Mouse (Mus musculus) inflammation-experienced regulatory T-cells, adult 6 months (primary cell): Measurements from ENCODE around the gene Gad2. TPM values are rescaled to one million over a fixed set of nuclear protein-coding genes. Genes with fewer than 3 reads are reported as not detected.
"Not testable (repeated sequence)": the region's sequence is repeated elsewhere in the genome, so short reads cannot be mapped to it uniquely, and the experiment has no call there.

Experiments used
- ATAC-seq: one replicate; pipeline ENCODE4 v1.8.0; 2017
- polyA plus RNA-seq, 3 experiments: library from polyadenylated mRNA; unstranded; fragments of 100-300 nt; shearing (Covaris generic); gene quantifications; one replicate each; pipeline ENCODE4 v1.2.1; 2017

Gene Gad2
- polyA plus RNA-seq: under 1 TPM in 1 of 3 experiments, not detected in 2; 0.08 TPM

DNA sequence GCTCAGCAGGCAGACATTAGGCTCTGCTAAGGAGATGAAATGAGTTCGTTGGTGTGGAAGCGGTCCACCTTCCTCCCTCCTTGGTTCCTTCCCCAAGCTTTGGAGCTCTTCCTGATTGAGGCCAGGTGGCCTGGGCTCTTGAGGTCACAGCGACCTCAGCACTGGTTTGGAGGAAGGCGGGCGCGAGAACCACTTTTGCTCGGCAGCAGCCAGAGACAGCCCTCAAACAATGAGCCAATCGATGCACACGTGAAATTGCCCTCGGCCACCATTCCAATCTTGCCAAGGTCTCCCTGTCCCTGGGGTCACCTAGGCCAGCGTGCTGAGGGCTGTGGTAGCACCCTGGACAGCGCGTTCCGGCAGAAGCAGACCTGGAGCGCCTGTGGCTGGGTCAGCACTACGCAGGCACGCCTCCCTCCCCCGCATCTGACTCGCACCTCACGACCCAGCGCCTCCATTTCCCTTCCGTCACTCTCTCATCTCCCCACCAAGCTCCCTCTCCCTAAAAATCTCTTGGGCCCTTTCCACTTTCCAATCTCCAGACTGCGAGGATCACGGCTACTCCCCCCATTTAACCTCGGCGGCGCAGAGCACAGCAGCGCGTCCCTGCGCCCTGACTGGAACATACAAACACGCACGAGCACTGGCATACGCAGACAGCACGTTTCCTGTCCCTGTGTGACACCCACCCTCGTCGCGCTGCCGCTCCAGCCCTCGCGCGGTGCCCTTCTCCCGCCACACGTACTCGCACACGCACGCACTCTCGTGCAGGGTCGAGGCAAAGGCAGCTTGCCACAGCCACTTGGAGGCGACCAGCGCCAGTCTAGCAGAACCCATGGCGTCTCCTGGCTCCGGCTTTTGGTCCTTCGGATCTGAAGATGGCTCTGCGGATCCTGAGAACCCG, at the start of gene Gad2:
Gene Gad2, plus strand, starts transcription at position 378 of the 904 bp plus-strand sequence.
- peak; percentile 56 for ATAC-seq

DNA sequence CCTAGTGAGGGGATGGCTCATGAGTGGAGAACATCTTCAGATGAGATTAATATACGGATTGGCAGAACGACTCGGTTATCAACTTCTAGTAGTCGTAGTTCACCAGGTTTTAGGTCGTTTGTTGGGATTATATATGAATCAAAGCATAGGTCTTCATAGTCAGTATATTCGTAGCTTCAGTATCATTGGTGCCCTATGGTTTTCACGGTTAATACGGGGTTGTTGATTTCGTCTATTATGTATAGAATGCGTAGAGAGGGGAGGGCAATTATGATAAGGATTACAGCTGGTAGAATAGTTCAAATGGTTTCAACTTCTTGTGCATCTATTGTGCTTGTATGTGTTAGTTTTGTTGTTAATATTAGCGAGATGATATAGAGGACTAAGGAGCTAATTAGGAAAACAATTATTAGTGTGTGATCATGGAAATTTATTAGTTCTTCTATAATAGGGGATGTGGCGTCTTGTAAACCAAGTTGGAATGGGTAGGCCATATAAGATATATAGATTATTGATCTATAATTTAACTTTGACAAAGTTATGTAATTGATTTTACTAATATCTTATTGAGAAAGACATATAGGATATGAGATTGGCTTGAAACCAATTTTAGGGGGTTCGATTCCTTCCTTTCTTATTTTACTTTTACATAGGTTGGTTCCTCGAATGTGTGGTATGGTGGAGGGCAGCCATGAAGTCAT, 34.4 kb upstream of the Gad2 start:
- peak; percentile 59 for ATAC-seq

DNA sequence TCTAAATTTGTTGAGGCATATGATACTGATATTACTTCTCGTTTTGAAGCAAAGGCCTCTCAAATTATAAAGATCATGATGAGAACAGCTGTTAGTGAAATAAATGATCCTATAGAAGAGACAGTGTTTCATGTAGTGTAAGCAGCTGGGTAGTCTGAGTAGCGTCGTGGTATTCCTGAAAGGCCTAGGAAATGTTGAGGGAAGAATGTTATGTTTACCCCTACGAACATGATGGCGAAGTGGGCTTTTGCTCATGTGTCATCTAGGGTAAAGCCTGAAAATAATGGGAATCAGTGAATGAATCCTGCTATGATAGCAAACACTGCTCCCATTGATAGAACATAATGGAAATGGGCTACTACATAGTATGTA, 33.8 kb upstream of the Gad2 start:
- not testable (repeated sequence) for ATAC-seq

DNA sequence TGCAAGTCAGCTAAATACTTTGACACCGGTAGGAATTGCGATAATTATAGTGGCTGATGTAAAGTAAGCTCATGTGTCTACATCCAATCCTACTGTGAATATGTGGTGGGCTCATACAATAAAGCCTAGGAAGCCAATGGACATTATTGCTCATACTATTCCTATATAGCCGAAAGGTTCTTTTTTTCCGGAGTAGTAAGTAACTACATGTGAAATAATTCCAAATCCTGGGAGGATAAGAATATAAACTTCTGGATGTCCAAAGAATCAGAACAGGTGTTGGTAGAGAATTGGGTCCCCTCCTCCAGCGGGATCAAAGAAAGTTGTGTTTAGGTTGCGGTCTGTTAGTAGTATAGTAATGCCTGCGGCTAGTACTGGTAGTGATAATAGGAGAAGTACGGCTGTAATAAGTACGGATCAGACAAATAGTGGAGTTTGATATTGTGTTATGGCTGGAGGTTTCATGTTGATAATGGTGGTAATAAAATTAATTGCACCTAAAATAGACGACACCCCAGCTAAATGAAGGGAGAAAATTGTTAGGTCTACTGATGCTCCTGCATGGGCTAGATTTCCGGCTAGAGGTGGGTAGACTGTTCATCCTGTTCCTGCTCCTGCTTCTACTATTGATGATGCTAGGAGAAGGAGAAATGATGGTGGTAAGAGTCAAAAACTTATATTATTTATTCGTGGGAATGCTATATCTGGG, 33.2 kb upstream of the Gad2 start:
- peak; percentile 57 for ATAC-seq

DNA sequence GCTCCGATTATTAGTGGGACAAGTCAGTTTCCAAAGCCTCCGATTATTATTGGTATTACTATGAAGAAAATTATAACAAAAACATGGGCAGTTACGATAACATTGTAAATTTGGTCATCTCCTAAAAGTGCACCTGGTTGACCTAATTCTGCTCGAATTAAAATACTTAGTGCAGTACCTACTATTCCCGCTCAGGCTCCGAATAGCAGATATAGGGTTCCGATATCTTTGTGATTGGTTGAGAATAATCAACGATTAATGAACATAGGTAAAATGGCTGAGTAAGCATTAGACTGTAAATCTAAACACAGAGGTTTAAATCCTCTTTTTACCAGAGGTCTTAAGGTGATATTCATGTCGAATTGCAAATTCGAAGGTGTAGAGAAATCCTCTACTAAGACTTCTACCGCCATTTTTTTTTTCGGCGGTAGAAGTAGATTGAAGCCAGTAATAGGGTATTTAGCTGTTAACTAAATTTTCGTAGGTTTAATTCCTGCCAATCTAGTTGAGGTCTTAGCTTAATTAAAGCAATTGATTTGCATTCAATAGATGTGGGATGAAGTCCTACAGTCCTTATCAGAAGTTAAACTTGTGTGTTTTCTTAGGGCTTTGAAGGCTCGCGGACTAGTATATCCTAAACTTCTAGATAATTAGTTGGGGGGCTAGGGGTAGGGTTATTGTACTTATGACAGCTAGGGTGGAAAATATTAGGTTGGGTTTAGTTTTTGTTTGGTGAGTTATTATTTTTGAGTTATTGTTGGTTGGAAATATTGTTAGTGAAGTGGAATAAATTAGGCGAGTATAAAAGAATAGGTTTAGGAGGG, 32.4 kb upstream of the Gad2 start:
- peak; percentile 68 for ATAC-seq

DNA sequence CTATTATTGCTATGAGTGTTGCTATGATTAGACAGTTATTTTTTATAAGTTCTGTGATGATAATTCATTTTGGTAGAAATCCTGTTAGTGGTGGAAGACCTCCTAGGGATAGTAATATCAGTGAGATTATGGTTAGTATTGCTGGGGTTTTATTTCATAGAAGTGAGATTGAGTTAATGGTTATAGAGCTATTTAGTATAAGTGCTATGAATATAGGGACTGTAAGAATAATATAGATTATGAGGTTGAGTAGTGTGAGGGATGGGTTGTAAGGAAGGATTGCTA, 31.9 kb upstream of the Gad2 start:
- no peak for ATAC-seq

DNA sequence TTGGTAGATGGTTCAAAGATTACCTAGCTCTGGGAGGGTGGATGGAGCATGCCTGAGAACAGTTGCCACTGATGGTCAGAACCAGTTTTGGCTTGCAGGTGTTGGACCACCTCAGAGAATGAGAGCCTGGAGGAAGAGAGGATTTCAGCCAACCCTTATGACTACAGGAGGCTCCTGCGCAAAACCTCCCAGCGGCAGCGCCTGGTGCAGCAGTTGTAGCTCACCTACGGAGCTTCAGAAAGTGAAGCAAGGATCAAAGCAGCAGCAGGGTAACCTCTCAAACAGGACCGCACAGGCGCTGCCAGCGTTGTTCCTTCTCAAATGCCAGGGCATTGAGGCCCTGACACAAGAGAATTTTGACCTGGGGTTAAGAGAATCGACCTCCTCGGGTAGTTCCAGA, 4.1 kb upstream of the Gad2 start:
- ATAC-seq: no peak

DNA sequence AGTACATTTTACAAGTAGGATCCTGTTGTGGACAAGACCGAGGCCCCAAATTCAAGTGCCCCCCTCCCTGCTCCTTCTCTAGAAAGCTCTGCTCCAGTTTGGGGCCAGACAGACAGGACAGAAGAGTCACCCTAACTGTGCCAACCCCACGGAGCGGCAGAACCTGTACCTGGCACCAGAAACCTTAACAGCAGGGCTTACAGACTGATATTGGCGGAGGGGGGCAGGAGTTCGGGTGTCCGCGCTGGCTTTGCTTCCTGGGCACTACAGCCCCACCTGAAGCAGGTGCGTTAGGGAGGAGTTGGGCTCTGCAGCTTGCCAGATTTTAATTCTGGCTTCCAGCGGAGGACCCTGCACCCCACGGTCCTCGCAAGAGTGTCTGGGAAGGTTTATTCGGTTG, 2.6 kb upstream of the Gad2 start:
- ATAC-seq: no peak

DNA sequence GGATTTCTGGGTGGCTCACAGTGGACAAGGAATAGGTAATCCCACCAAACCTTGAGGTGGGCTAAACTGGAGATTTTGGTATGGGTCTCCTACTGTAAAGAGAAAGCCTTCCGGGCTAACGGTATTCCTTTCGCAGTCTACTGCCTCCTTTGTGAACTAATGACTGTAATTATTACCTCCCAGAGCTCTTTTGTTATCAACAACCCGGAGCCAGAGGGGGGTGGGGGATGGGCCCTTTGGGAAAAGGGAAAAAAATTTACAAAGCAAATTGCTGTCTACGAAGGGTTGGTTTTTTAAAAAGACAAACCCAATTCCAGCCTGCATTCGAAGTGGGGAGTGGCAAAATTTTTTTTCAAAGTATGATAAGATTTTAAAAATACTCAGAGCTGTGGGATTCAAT, 2.0 kb upstream of the Gad2 start:
- no peak for ATAC-seq

DNA sequence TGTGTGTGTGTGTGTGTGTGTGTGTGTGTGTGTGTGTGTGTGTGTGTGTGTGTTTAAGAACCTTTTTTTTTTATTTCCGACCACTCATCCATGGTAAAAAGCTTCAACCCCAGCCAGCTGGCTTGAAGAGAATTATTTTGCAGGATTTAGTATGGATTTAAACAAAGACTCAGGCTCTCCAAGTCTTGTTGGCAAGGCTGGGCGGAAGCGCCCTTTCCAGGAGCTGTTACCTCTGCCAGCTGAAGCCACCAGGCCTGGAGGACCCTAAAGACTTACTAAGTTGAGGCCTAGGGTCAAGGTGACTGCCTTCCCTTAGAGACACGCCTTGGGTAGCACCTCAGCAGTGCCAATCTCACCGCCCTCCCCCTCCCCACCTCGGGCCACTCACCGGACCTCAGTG, 1.5 kb upstream of the Gad2 start:
- no peak for ATAC-seq

DNA sequence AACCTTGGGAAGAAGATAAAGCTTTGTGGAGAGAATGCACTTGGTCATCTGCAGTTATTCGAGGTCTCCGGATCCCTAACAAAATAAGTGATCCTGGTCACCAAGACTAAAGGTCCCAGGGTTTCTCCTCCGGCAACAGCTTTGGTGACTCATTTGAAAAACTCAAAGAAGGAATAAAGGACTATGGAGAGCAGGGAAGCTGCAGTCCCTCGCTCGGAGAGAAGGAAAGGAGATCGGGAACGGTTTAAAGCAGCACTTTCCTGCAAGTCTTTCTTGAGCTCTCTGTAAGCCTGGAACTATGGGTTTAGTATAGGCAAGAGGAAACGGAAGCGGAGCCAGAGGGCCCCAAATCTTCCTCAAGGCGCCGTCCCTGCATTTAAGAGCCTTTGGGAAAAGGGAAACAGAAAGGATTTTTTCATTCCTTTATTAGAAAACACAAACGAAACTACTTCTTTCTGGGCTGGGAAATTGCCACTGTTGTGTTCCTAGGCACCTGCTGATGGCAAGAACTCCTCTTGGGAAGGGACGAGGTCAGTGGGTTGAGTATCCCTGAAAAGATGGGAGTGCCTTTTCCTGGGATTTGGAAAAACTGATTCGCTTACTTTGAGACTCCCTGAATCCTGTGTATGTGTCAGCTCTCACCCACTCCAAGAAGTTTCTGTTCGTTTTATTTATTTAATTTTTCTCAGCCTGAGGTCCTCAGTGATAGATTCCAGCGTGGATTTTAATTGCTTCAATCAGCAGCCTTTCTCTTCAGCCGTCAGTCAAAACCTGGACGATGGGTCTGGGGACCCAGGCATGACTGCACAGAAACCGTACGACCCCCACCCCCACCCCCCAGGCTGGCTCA, 802 bp upstream of the Gad2 start:
- no peak for ATAC-seq

DNA sequence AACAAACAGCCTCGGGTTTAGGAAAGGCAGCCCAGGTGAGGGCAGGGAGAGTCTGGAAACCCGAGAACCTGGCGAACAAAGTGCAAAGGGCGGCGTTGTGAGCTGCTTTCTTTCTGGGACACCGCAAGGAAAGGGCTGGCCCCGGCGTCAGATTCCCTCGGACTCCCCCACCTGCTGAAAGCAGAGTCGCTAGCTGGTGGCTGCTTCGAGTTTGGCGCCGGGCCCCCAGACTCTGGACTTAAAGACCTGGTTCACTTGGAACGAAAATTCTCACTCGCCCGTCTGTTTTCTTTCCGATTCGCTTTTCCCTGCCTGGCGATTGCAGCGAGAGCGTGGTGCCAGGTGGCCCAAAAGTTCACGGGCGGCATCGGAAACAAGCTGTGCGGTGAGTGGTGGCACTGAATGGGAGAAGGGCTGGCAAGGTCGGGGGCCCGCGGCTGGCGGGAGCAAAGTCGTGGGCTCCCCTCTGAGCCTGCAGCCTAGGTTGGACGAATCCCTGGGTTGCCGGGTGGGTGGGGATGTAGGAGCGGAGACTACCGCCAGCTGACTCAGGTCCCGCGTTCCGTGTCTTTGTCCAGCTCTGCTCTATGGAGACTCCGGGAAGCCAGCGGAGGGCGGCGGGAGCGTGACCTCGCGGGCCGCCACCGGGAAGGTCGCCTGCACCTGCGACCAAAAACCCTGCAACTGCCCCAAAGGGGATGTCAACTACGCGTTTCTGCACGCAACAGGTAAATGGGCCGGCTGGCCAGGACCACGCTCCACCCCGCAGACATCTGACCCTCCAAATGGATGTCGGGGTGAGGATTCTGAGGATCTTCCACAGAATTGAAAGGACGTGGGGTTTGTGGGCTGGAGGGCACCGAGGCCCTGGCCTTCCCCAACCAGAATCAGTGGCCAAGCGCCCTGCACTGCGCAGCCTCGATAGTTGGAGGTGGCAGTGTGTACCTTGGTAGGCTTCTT, 1.4 kb downstream of the Gad2 start:
- no peak for ATAC-seq

DNA sequence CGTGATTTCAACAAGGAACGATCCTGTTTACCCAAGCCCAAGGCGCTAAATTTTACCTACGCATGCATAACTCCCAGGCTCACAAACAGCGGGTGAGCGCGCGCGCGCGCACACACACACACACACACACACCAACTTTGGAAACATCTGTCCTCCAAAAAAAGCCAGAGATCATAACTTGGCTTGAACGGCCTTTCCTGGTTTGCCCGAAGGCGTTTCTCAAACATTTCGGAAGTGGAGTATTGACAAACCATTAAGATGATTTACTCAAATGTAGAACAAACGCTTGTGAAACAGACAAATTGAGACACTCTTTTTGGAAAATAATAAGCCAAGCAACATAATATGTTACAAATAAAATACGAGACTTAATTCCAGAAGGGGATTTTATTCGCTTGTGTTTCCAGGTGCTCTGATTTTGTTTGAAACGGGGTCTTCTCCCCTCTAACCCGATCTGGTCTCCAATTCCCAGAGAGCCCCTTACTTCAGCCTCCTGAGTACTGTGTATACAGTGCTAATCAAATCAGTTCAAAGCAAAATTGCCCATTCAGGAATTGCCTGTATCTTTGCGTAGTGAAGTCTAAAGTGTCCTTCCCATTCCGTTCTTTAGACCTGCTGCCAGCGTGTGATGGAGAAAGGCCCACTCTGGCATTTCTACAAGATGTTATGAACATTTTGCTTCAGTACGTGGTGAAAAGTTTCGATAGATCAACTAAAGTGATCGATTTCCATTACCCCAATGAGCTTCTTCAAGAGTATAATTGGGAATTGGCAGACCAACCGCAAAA, 2.4 kb downstream of the Gad2 start:
- no peak for ATAC-seq

DNA sequence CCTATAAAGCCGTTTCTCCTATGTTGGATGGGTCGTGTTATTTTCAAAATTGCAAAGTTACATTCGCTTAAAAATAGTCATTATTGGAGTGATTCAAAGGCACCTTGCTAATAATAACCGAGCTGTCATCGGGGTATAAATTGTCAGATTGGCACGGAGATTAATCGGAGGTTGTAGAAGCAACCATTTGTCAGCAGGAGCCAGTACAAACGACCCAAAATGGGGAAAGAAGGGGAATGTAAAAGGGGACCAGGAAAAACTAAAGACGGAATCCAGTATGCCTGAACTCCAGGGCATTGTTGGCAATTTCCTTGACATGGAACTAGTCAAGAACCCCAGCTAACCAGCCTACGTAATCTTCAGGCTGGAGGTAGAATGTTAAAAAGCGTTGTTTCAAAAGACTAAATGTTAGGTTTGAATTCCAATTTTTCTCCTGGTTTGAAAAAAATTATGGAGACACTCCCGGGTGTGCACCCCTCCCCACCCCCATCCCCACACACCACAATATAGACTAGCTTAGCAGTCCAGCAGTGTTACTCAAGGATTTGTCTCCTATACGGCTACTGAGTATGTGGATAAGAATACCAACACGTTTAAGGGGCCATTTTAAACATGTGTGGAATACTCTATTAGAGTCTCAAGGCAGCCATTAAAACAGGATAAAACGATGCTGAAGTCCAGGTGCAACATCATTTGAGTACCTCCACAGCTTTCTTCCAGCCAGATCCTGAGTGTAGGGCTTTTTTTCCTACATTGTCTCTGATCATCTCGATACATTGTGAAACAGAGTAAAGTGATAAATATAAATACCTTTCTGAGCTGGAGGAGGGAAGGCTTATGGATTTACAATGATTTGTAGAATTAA, 3.3 kb downstream of the Gad2 start:
- no peak for ATAC-seq

DNA sequence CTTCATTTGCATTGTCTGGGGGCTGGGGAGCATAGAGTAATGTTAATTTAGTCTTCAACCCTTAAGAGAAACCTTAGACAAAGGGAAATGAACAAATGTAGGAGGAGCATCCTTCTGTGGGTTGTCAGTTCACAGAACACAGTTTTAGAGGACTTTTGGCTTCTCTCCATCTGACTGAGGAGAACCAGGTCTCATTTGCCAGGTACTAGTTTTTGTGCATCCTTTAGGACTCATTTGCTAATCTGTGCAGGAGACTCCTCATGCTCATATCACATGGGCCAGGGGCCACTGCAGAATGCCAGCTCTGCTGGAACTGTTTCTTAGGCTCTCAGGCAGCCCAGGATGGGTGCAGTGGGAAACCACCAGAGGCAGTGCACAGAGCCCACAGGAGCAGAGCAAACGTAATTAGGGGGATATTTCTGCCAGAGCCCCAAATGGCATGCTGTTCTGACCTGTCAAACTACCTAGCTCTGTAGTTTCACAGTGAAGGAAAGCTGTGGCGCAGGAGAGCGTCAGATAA, 5.2 kb downstream of the Gad2 start:
- ATAC-seq: no peak

DNA sequence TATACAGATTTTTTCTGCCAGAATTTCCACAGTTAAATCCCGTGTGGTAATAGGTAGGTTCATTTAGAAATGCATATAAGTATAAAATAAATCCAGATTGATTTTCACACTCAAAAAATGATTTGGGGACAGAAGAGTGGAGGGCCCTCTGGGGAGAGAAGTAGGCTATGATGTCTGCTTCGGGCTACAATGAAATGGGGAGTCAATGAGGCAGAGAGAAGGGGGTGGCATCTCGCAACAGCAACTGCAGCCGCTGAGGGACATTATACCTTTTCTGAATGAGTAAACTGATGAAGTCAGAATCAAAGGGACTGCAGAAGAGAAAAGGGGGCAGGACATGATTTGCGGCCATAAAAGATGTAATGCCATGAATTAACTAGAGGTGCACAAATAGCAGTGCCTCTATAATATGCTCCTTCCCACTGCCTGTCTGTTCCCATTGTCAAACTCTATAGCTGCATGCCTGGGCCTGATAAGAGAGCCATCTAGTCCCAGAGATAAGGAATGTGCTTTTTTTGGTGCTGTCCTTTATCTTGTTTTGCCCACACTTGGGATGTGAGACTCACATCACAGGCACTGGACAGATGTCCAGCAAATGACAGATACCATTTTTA, 5.9 kb downstream of the Gad2 start:
- ATAC-seq: no peak

DNA sequence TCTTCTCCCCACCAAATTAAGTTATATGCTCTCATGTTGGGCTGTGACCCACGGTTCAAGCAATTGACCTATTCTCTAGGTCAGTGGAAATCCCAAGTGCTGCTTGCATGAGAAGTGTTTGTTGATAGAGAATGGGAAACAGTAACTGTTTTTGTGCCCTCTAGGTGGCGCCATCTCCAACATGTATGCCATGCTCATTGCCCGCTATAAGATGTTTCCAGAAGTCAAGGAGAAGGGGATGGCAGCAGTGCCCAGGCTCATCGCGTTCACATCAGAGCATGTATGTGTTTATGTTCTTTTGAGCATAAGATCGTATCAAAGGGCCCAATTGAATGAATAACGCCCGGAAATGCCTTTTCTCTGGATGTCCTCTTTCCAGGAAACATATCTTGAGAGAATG, 12.8 kb downstream of the Gad2 start:
- peak; percentile 56 for ATAC-seq

DNA sequence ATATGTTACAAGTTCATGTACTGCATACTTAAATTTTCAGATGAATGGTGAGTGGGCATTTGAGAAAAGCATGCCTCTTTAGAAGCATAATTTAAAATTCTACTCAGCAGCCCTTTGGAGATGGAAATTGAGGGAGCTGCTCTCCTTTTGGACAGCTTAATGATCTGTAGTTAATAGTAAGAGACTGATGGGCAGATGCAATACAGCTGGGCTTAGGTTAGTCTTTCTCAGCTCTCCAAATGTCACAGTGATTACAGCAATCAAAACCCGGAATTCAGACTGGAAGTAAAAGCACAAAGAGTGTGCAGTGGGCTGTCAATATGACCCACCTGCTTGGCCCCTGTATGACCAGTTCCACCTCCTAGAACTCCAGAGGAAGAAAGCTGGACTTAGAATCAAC, 24.1 kb downstream of the Gad2 start:
- no peak for ATAC-seq
